Mouse (Mus musculus) liver, embryonic 12.5 days (tissue): ENCODE results near the gene Rbp7. TPM values are rescaled to one million over a fixed set of nuclear protein-coding genes. Genes with fewer than 3 reads are reported as not detected.
"Not testable (repeated sequence)": the region's sequence is repeated elsewhere in the genome, so short reads cannot be mapped to it uniquely, and the experiment has no call there.

Experiments
- ATAC-seq: fragments of 200-750 bp; cut with Nextera tagmentation; 2 replicates; pipeline ENCODE4 v1.8.0; 2017; ENCODE audit warnings: moderate number of reproducible peaks, mild to moderate bottlenecking, moderate library complexity
- H3K27ac ChIP-seq: fragments of 300-500 bp; sonication (generic); 2 replicates; pipeline ENCODE4 v1.5.1; 2016; ENCODE audit warnings: mild to moderate bottlenecking
- H3K27me3 ChIP-seq: fragments of 300-500 bp; sonication (generic); replicated peaks from 2 replicates; pipeline ENCODE4 v1.6.1; 2016; ENCODE audit warnings: mild to moderate bottlenecking, moderate library complexity
- H3K36me3 ChIP-seq: fragments of 300-500 bp; sonication (generic); 2 replicates; pipeline ENCODE4 v1.6.1; 2016; ENCODE audit warnings: mild to moderate bottlenecking, moderate library complexity
- H3K4me1 ChIP-seq: fragments of 300-500 bp; sonication (generic); 2 replicates; pipeline ENCODE4 v1.6.1; 2016
- H3K4me2 ChIP-seq: fragments of 300-500 bp; sonication (generic); 2 replicates; pipeline ENCODE4 v1.6.1; 2016; ENCODE audit warnings: mild to moderate bottlenecking, moderate library complexity
- H3K4me3 ChIP-seq: fragments of 300-500 bp; sonication (generic); 2 replicates; pipeline ENCODE4 v1.5.1; 2016; ENCODE audit warnings: mild to moderate bottlenecking, moderate library complexity
- H3K9ac ChIP-seq: fragments of 300-500 bp; sonication (generic); 2 replicates; pipeline ENCODE4 v1.6.1; 2016; ENCODE audit warnings: mild to moderate bottlenecking, moderate library complexity
- H3K9me3 ChIP-seq: fragments of 300-500 bp; sonication (generic); replicated peaks from 2 replicates; pipeline ENCODE4 v1.6.1; 2016; ENCODE audit warnings: mild to moderate bottlenecking, moderate library complexity
- WGBS: fragments of 180-500 bp; shearing (Covaris S2); methylation state at CpG from one replicate; pipeline ENCODE4 v1.1.7; 2016; ENCODE audit not compliant: insufficient replicate concordance; 5-methylcytosine and 5-hydroxymethylcytosine counted together
- polyA plus RNA-seq: library from polyadenylated mRNA; unstranded; fragments of >200 nt; fragmentation: Nextera tagmentation; extraction: Ambion mirVana; gene quantifications from 2 replicates; pipeline ENCODE4 v1.2.1, GENCODE M21; 2016

Gene Rbp7
- polyA plus RNA-seq, 1 experiment from 2014 or later: not detected

DNA sequence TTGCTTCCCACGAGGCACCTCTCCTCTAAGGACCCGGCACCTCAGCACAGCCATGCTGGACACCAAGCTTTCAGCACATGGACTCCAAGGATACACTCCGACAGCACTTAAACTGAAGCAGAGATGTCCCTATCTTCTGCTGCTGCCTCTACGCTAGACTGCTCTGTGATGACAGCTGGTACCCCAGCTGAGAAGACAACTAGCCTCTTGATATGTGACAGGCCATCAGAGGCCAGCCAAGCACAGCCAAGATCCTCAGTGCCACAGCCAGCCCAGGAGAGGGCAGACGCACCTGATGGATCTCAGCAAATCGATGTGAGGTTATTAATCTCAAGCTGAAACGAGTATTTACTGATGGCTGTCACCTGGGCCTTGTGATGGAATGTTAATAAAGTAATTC, 20.3 kb upstream of the Rbp7 start:
- no peak overlapping the region for H3K9ac ChIP-seq
- H3K4me1 ChIP-seq: no peaks in the 10 kb centered on the region
- whole genome bisulfite sequencing: 72% methylated on average over 7 of the region's 7 CpGs
- peaks cover 13% of the 10 kb centered on the region for H3K36me3 ChIP-seq
- no peak for ATAC-seq
- no peaks in the 10 kb centered on the region for H3K9me3 ChIP-seq
- H3K27me3 ChIP-seq: no peaks in the 10 kb centered on the region
- H3K4me2 ChIP-seq: no peak overlapping the region
- H3K4me3 ChIP-seq: no peak overlapping the region
- no peak overlapping the region for H3K27ac ChIP-seq

GRCm38 (mm10) chr4:149469557-149469956, 14.8 kb upstream of the Rbp7 start:
- no peak for ATAC-seq
- H3K4me2 ChIP-seq: no peak overlapping the region
- 71% methylated on average over 3 of the region's 3 CpGs for WGBS
- no peak overlapping the region for H3K9ac ChIP-seq
- no peak overlapping the region for H3K4me3 ChIP-seq
- H3K27me3 ChIP-seq: no peaks in the 10 kb centered on the region
- H3K4me1 ChIP-seq: no peaks in the 10 kb centered on the region
- peaks cover 32% of the 10 kb centered on the region for H3K36me3 ChIP-seq
- no peaks in the 10 kb centered on the region for H3K9me3 ChIP-seq
- H3K27ac ChIP-seq: no peak overlapping the region

DNA sequence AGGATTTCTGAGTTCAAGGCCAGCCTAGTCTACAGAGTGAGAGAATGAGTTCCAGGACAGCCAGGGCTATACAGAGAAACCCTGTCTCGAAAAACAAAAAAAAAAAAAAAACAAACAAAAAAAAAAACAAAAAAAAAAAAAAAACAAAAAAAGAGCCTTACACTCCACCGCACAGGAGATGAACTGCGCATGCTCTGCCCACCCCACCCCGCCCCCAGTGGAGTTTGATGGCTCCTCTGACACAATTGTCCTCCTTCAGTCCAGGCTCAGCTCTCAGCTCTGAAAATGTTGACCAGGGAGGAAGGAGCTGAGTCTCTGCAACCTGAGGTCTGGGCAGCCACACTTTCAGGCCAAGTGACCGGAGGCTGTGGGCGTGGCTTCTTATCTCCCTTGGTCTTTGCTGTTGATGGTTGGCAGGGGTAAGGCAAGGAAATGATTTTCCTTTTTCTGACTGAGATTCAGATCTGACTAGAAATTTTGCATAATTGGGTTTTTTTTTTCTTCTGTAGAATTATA, 8.7 kb upstream of the Rbp7 start:
- Histone ChIP-seq H3K27ac (no peak overlapping the region), H3K4me1 (no peaks in the 10 kb centered on the region), H3K4me2 (no peak overlapping the region), H3K4me3 (no peak overlapping the region), H3K36me3 (peaks cover 7% of the 10 kb centered on the region), H3K9me3 (no peaks in the 10 kb centered on the region), H3K27me3 (no peaks in the 10 kb centered on the region; the same call in 1 of the 2 replicates), H3K9ac (no peak overlapping the region)
- no peak for ATAC-seq
- WGBS: 50% methylated on average over 6 of the region's 6 CpGs

DNA sequence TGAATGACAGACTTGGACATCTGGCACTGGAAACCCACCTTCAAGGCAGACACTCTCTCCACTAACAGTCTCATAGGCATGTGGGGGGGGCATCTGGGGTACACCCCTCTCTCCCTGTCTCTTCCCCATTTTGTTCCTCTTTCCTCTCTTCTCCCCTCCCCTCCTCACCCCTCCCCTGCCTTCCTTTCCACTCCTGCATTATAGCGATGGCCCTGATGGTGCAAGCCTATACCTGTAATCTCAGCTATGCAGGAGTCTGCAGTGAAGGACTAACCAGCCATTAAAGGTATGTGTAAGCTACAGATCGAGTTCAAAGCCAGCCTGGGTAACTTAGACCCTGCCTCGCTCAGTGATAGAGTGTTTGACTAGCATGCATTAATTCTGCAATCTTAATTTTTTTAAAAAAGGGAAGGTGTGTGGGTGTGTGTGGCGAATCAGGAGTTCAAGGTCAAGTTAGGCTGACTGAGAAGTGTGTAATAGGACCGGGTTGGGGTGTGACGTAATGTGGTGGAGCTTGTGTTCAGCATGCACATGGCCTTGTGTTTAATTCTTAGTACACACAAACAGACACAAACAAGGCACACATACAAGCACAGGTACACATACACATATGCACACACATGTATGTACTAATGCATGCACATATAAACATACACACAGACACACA, 7.7 kb upstream of the Rbp7 start:
- 50% methylated on average over 6 of the region's 6 CpGs for WGBS
- no peak for ATAC-seq
- 0 out of 2 replicates have a peak, but pooled peaks cover under 1% of the 10 kb centered on the region for H3K36me3 ChIP-seq
- no peak overlapping the region for H3K27ac ChIP-seq
- peaks cover 4% of the 10 kb centered on the region; the same call in 1 of the 2 replicates for H3K27me3 ChIP-seq
- no peak overlapping the region for H3K9ac ChIP-seq
- no peaks in the 10 kb centered on the region for H3K4me1 ChIP-seq
- no peak overlapping the region for H3K4me3 ChIP-seq
- H3K4me2 ChIP-seq: no peak overlapping the region
- H3K9me3 ChIP-seq: no peaks in the 10 kb centered on the region

GRCm38 (mm10) chr4:149461579-149462304, 7.0 kb upstream of the Rbp7 start:
- no peaks in the 10 kb centered on the region for H3K9me3 ChIP-seq
- ATAC-seq: no peak
- H3K9ac ChIP-seq: no peak overlapping the region
- peaks cover 4% of the 10 kb centered on the region; the same call in 1 of the 2 replicates for H3K27me3 ChIP-seq
- H3K4me2 ChIP-seq: no peak overlapping the region
- WGBS: 56% methylated on average over 7 of the region's 7 CpGs
- no peak overlapping the region for H3K27ac ChIP-seq
- no peak overlapping the region for H3K4me3 ChIP-seq
- H3K36me3 ChIP-seq: no peaks in the 10 kb centered on the region
- no peaks in the 10 kb centered on the region for H3K4me1 ChIP-seq

- not testable (repeated sequence) for H3K9me3 ChIP-seq, H3K4me3 ChIP-seq, H3K36me3 ChIP-seq, H3K9ac ChIP-seq, H3K27me3 ChIP-seq, H3K4me2 ChIP-seq, H3K4me1 ChIP-seq, ATAC-seq, H3K27ac ChIP-seq
- WGBS: 69% methylated on average over 2 of the region's 2 CpGs
Measured at GRCm38 (mm10) chr4:149460475-149460874, 5.7 kb upstream of the Rbp7 start.

- WGBS: 54% methylated on average over 1 of the region's 1 CpGs
- H3K27ac ChIP-seq: no peak overlapping the region
- no peaks in the 10 kb centered on the region for H3K36me3 ChIP-seq
- H3K4me2 ChIP-seq: no peak overlapping the region
- no peak overlapping the region for H3K4me3 ChIP-seq
- no peak for ATAC-seq
- no peak overlapping the region for H3K9ac ChIP-seq
- H3K4me1 ChIP-seq: no peaks in the 10 kb centered on the region
- no peaks in the 10 kb centered on the region for H3K9me3 ChIP-seq
- H3K27me3 ChIP-seq: peaks cover 4% of the 10 kb centered on the region; the same call in 1 of the 2 replicates
Measured at GRCm38 (mm10) chr4:149459425-149459824, 4.6 kb upstream of the Rbp7 start.

GRCm38 (mm10) chr4:149458526-149458925, 3.7 kb upstream of the Rbp7 start:
- no peaks in the 10 kb centered on the region for H3K9me3 ChIP-seq
- no peak for ATAC-seq
- no peak overlapping the region for H3K27ac ChIP-seq
- no peak overlapping the region for H3K9ac ChIP-seq
- no peaks in the 10 kb centered on the region for H3K4me1 ChIP-seq
- H3K36me3 ChIP-seq: no peaks in the 10 kb centered on the region
- no peak overlapping the region for H3K4me2 ChIP-seq
- H3K27me3 ChIP-seq: peaks cover 4% of the 10 kb centered on the region; the same call in 1 of the 2 replicates
- no peak overlapping the region for H3K4me3 ChIP-seq
- 53% methylated on average over 5 of the region's 5 CpGs for WGBS

DNA sequence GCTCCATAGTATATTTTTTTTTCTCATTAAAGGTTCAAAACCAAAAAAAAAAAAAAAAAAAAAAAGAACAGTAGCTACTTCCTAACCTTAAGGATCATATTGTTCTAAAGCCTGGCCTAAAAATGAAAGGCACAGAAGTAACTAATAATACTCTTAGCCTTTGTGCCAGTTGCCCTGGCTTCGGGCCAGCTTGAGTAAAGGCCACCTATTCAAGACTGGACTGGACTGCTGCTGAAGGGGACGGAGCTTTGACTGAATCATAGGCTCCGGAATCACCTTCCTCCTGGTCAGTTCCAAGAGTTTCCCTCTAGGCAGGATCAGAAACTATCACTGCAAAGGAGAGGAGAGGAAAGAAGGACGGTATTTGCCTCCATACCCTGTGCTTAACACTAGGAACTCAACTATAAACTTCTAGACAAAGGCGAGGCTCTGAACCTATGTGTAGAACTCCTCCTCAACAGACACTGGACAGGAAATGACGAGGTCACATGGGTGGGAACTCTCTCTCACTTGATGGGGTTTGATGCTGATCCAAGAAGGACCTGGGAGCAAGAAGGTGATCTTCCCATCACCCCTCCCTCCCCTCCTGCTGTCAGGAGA, 3.2 kb upstream of the Rbp7 start:
- ATAC-seq: no peak
- Histone ChIP-seq H3K27ac (no peak overlapping the region), H3K27me3 (peaks cover 4% of the 10 kb centered on the region; the same call in 1 of the 2 replicates), H3K9ac (no peak overlapping the region), H3K9me3 (no peaks in the 10 kb centered on the region), H3K4me2 (no peak overlapping the region), H3K4me1 (no peaks in the 10 kb centered on the region), H3K36me3 (no peaks in the 10 kb centered on the region), H3K4me3 (no peak overlapping the region)
- WGBS: 59% methylated on average over 6 of the region's 6 CpGs

- H3K4me3 ChIP-seq, H3K4me1 ChIP-seq, ATAC-seq, H3K9ac ChIP-seq, H3K9me3 ChIP-seq, H3K4me2 ChIP-seq, H3K27ac ChIP-seq, H3K36me3 ChIP-seq, H3K27me3 ChIP-seq: not testable (repeated sequence)
- 76% methylated on average over 27 of the region's 27 CpGs for WGBS
Measured at GRCm38 (mm10) chr4:149457163-149457562, 2.4 kb upstream of the Rbp7 start.

DNA sequence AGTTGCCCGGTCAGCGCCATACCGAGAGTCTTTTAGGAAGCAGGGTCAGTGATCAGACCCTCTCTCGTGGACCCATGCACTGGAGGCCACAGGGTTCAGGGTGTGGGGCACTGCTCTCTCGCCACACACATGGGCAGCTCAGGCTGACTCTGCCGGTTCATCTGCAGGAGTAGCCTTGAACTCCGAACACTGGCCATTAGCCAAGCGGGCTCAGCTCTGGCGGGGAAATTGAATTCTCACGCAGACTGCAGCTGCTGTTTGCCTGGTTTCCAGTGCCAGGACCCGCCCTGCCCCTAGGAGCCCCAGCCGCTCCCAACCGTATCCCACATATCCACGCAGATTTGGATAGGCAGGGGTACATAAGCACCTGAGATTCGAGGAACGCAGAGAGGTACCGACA, 515 bp downstream of the Rbp7 start:
- peaks cover 4% of the 10 kb centered on the region; the same call in 1 of the 2 replicates for H3K27me3 ChIP-seq
- no peak overlapping the region for H3K4me3 ChIP-seq
- no peak overlapping the region for H3K9ac ChIP-seq
- H3K4me1 ChIP-seq: 0 out of 2 replicates have a peak, but pooled peaks cover 5% of the 10 kb centered on the region
- no peak overlapping the region for H3K4me2 ChIP-seq
- H3K36me3 ChIP-seq: no peaks in the 10 kb centered on the region
- no peak for ATAC-seq
- 79% methylated on average over 17 of the region's 17 CpGs for WGBS
- no peaks in the 10 kb centered on the region for H3K9me3 ChIP-seq
- no peak overlapping the region for H3K27ac ChIP-seq

DNA sequence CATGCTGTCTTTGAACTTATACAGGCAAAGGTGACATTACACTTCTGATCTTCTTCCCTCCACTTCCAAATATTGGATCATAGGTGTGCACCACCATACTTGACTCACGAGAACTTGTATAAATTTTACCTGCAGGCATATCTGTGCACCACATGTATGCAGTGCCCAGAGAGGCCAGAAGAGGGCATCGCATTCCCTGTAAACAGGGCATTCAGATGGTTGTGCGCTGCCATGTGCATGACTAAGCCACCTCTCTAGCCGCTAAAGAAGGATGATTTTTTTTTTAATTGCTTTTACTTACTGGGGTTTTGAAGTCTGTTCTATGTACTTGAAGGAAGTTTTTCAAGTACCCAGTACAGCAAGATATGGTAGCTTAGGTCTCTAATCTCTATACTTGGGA, 1.1 kb downstream of the Rbp7 start:
- Histone ChIP-seq H3K36me3 (no peaks in the 10 kb centered on the region), H3K27ac (no peak overlapping the region), H3K27me3 (peaks cover 4% of the 10 kb centered on the region; the same call in 1 of the 2 replicates), H3K4me1 (0 out of 2 replicates have a peak, but pooled peaks cover 5% of the 10 kb centered on the region), H3K9ac (no peak overlapping the region), H3K4me2 (no peak overlapping the region), H3K9me3 (no peaks in the 10 kb centered on the region), H3K4me3 (no peak overlapping the region)
- WGBS: 69% methylated on average over 4 of the region's 4 CpGs
- no peak for ATAC-seq
